Mouse (Mus musculus) liver, embryonic 15.5 days (tissue): ENCODE measurements around the gene Sepsecs. TPM values are rescaled to one million over a fixed set of nuclear protein-coding genes. Genes with fewer than 3 reads are reported as not detected.
"Not testable (repeated sequence)": the region's sequence is repeated elsewhere in the genome, so short reads cannot be mapped to it uniquely, and the experiment has no call there.

Experiments
- ATAC-seq: fragments of 200-750 bp; cut with Nextera tagmentation; 2 replicates; pipeline ENCODE4 v1.8.0; 2017; ENCODE audit warnings: moderate number of reproducible peaks, mild to moderate bottlenecking, moderate library complexity; ENCODE audit not compliant: insufficient read depth
- H3K27ac ChIP-seq: fragments of 300-500 bp; sonication (generic); replicated peaks from 2 replicates; pipeline ENCODE4 v1.5.1; 2015; ENCODE audit warnings: mild to moderate bottlenecking, inconsistent platforms
- H3K27me3 ChIP-seq: fragments of 300-500 bp; sonication (generic); 2 replicates; pipeline ENCODE4 v1.6.1; 2015; ENCODE audit warnings: mild to moderate bottlenecking, inconsistent platforms
- H3K36me3 ChIP-seq: fragments of 300-500 bp; sonication (generic); replicated peaks from 2 replicates; pipeline ENCODE4 v1.6.1; 2015; ENCODE audit warnings: moderate library complexity, mild to moderate bottlenecking, inconsistent platforms
- H3K4me1 ChIP-seq: fragments of 300-500 bp; sonication (generic); replicated peaks from 2 replicates; pipeline ENCODE4 v1.6.1; 2015; ENCODE audit warnings: inconsistent platforms
- H3K4me2 ChIP-seq: fragments of 300-500 bp; sonication (generic); 2 replicates; pipeline ENCODE4 v1.6.1; 2015; ENCODE audit warnings: moderate library complexity, mild to moderate bottlenecking, inconsistent platforms
- H3K4me3 ChIP-seq: fragments of 300-500 bp; sonication (generic); replicated peaks from 2 replicates; pipeline ENCODE4 v1.5.1; 2015; ENCODE audit warnings: mild to moderate bottlenecking, inconsistent platforms
- H3K9ac ChIP-seq: fragments of 300-500 bp; sonication (generic); 2 replicates; pipeline ENCODE4 v1.6.1; 2015; ENCODE audit warnings: moderate library complexity, mild to moderate bottlenecking, inconsistent platforms
- H3K9me3 ChIP-seq: fragments of 300-500 bp; sonication (generic); replicated peaks from 2 replicates; pipeline ENCODE4 v1.6.1; 2016; ENCODE audit warnings: inconsistent platforms
- whole genome bisulfite sequencing: fragments of 180-500 bp; shearing (Covaris S2); methylation state at CpG from one replicate; pipeline ENCODE4 v1.1.7; 2015; ENCODE audit warnings: mixed read lengths; ENCODE audit not compliant: insufficient replicate concordance; 5-methylcytosine and 5-hydroxymethylcytosine counted together
- polyA plus RNA-seq: library from polyadenylated mRNA; unstranded; fragments of >200 nt; fragmentation: Nextera tagmentation; extraction: Ambion mirVana; gene quantifications from 2 replicates; pipeline ENCODE4 v1.2.1, GENCODE M21; 2015

Sepsecs gene
- 7.8 and 8.3 TPM in 2 replicates for polyA plus RNA-seq

DNA sequence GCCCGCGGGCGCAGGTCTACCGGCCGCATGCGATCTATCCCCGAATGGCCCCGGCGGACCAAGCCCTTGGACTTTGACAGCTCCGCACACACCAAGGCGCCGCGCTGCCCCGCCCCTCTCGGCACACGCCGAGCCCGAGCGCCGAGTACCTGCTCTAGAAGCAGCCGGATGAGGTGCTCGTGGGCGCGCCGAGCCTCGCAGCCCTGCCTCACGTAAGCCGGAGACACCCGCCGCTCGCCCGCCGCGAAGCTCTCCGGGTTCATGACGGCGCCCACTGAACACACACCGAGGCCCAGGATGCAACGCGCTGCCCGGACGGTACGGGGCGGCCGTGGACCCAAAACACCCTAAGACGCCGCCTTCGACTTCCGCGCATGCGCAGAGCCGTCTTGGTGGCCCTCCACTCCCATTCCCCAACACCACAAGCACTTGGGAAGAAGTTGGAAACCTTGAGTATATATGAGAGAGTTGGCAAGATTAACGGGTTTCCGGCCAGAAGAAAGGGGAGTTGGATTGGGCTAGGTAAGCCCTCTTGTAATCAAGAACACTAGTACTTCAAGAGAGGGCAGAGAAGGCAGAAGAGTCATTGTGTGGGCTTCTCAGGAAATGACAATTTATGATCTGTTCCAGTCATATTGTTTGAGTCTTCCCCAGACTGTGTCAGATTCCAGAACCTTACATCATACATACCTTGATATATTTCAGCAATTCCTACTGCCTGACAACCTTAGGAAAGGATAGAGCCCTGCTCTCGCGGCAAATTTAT lies at the start of gene Sepsecs:
Gene Sepsecs, minus strand, starts transcription at position 283 of the 766 bp plus-strand sequence.
- Histone ChIP-seq H3K4me2 (peak within 1 kb of the TSS; percentile 74), H3K4me3 (peak within 1 kb of the TSS; percentile 78), H3K4me1 (peaks cover 23% of the 10 kb centered on the region), H3K9me3 (no peaks in the 10 kb centered on the region), H3K27me3 (peaks cover 27% of the 10 kb centered on the region), H3K27ac (peak within 1 kb of the TSS; percentile 91), H3K9ac (peak within 1 kb of the TSS; percentile 77), H3K36me3 (peaks cover 10% of the 10 kb centered on the region)
- WGBS = 4% methylated on average over 56 of the region's 56 CpGs
- peak; percentile 93 for ATAC-seq

GRCm38 (mm10) chr5:52716742-52717448 lies 47.4 kb upstream of the Sepsecs start:
- Histone ChIP-seq H3K4me3 (no peak overlapping the region), H3K36me3 (no peaks in the 10 kb centered on the region), H3K4me1 (peaks cover 24% of the 10 kb centered on the region), H3K27me3 (peaks cover 8% of the 10 kb centered on the region; the same call in 1 of the 2 replicates), H3K9me3 (no peaks in the 10 kb centered on the region), H3K27ac (no peak overlapping the region), H3K9ac (no peak overlapping the region), H3K4me2 (no peak overlapping the region)
- ATAC-seq = no peak
- 62% methylated on average over 5 of the region's 5 CpGs for WGBS

GRCm38 (mm10) chr5:52712704-52713103 lies 43.2 kb upstream of the Sepsecs start:
- H3K9me3 ChIP-seq = no peaks in the 10 kb centered on the region
- 0 out of 2 replicates have a peak overlapping the region, but pooled peaks have one; percentile 26 for H3K9ac ChIP-seq
- H3K4me3 ChIP-seq = peak overlapping the region; percentile 48
- peaks cover 25% of the 10 kb centered on the region for H3K4me1 ChIP-seq
- H3K36me3 ChIP-seq = no peaks in the 10 kb centered on the region
- H3K27ac ChIP-seq = peak overlapping the region; percentile 76
- no peaks in the 10 kb centered on the region for H3K27me3 ChIP-seq
- ATAC-seq = peak; percentile 100
- peak overlapping the region; percentile 60 for H3K4me2 ChIP-seq

DNA sequence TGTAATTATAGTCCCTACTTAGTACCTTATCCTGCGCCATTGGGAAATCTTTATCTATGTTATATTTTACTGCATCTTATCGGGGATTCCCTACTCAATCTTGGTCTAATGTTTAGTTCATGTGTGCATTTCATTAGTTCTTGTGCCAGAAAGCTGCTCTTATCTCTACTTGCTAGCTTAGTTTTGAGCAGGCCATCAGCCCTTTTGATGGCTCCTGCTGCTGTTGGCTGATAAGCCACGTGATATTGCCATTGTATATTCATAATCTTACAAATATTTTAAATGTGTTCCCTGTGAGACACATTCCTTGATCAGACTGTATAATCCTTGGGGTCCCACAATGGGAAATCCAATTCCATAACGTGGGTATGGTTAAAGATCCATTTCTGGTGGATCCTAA lies 35.1 kb upstream of the Sepsecs start:
- ATAC-seq = peak; percentile 47
- Histone ChIP-seq H3K27ac (no peak overlapping the region), H3K4me3 (no peak overlapping the region), H3K9me3 (no peaks in the 10 kb centered on the region), H3K4me1 (peaks cover 15% of the 10 kb centered on the region), H3K4me2 (no peak overlapping the region), H3K9ac (no peak overlapping the region), H3K27me3 (peaks cover 5% of the 10 kb centered on the region; the same call in 1 of the 2 replicates), H3K36me3 (no peaks in the 10 kb centered on the region)
- WGBS = 27% methylated on average over 4 of the region's 4 CpGs

DNA sequence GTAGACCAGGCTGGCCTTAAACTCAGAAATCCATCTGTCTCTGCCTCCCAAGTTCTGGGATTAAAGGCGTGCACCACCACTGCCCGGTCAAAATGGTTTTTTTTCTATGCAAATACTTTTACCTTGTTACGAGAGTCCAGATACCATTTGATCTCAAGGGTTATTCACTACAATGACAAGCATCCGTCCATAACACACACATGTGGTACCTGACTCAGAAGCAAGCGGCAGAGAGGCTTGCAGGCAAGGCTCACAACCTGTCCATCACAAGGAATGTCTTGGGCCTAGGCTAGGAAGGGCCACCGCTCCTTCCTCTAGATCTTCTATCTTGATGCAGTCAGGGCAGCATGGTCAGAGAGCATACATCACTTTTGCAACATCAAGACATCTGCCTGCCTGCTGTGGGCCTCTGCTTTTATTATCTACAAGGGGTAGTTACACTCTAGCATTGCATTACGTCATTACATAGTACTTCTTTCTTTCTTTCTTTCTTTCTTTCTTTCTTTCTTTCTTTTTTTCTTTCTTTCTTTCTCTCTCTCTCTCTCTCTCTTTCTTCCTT lies 28.5 kb upstream of the Sepsecs start:
- 72% methylated on average over 7 of the region's 7 CpGs for WGBS
- H3K4me2 ChIP-seq, H3K27me3 ChIP-seq, H3K9me3 ChIP-seq, H3K4me1 ChIP-seq, H3K36me3 ChIP-seq, ATAC-seq, H3K27ac ChIP-seq, H3K4me3 ChIP-seq, H3K9ac ChIP-seq: not testable (repeated sequence)

- H3K4me3 ChIP-seq = no peak overlapping the region
- 65% methylated on average over 1 of the region's 1 CpGs for WGBS
- no peak for ATAC-seq
- no peaks in the 10 kb centered on the region for H3K36me3 ChIP-seq
- no peak overlapping the region for H3K4me2 ChIP-seq
- H3K27me3 ChIP-seq = no peaks in the 10 kb centered on the region
- no peaks in the 10 kb centered on the region for H3K9me3 ChIP-seq
- H3K27ac ChIP-seq = no peak overlapping the region
- H3K9ac ChIP-seq = no peak overlapping the region
- 0 out of 2 replicates have a peak, but pooled peaks cover 2% of the 10 kb centered on the region for H3K4me1 ChIP-seq
Observed at GRCm38 (mm10) chr5:52697291-52697690, 27.8 kb upstream of the Sepsecs start.

- WGBS = 62% methylated on average over 6 of the region's 6 CpGs
- no peak overlapping the region for H3K4me3 ChIP-seq
- H3K27me3 ChIP-seq = 0 out of 2 replicates have a peak, but pooled peaks cover 6% of the 10 kb centered on the region
- no peak overlapping the region for H3K9ac ChIP-seq
- H3K36me3 ChIP-seq = no peaks in the 10 kb centered on the region
- no peak overlapping the region for H3K27ac ChIP-seq
- H3K9me3 ChIP-seq = no peaks in the 10 kb centered on the region
- no peak overlapping the region for H3K4me2 ChIP-seq
- no peaks in the 10 kb centered on the region for H3K4me1 ChIP-seq
- no peak for ATAC-seq
Observed at GRCm38 (mm10) chr5:52687741-52688455, 18.4 kb upstream of the Sepsecs start.

GRCm38 (mm10) chr5:52681111-52681510 lies 11.6 kb upstream of the Sepsecs start:
- WGBS = 51% methylated on average over 4 of the region's 4 CpGs
- Histone ChIP-seq H3K36me3 (no peaks in the 10 kb centered on the region), H3K9ac (no peak overlapping the region), H3K27ac (no peak overlapping the region), H3K4me2 (no peak overlapping the region), H3K9me3 (no peaks in the 10 kb centered on the region), H3K4me1 (no peaks in the 10 kb centered on the region; the same call in 1 of the 2 replicates), H3K27me3 (0 out of 2 replicates have a peak, but pooled peaks cover 6% of the 10 kb centered on the region), H3K4me3 (no peak overlapping the region)
- ATAC-seq = 0 out of 2 replicates have a peak, but pooled peaks have one; percentile 37

GRCm38 (mm10) chr5:52680191-52680590 lies 10.7 kb upstream of the Sepsecs start:
- Histone ChIP-seq H3K9ac (no peak overlapping the region), H3K4me1 (no peaks in the 10 kb centered on the region; the same call in 1 of the 2 replicates), H3K27me3 (no peaks in the 10 kb centered on the region), H3K4me3 (no peak overlapping the region), H3K9me3 (no peaks in the 10 kb centered on the region), H3K36me3 (no peaks in the 10 kb centered on the region), H3K4me2 (no peak overlapping the region), H3K27ac (no peak overlapping the region)
- ATAC-seq = no peak
- WGBS = 50% methylated on average over 4 of the region's 4 CpGs

- peak; percentile 31; the same call in 1 of the 2 replicates for ATAC-seq
- no peaks in the 10 kb centered on the region; the same call in 1 of the 2 replicates for H3K4me1 ChIP-seq
- no peaks in the 10 kb centered on the region for H3K9me3 ChIP-seq
- no peak overlapping the region for H3K4me2 ChIP-seq
- 58% methylated on average over 5 of the region's 5 CpGs for WGBS
- H3K4me3 ChIP-seq = no peak overlapping the region
- H3K9ac ChIP-seq = no peak overlapping the region
- no peak overlapping the region for H3K27ac ChIP-seq
- peaks cover 7% of the 10 kb centered on the region; the same call in 1 of the 2 replicates for H3K27me3 ChIP-seq
- H3K36me3 ChIP-seq = no peaks in the 10 kb centered on the region
Observed at GRCm38 (mm10) chr5:52678498-52679070, 9.1 kb upstream of the Sepsecs start.
